Mouse (Mus musculus) hindbrain, embryonic 14.5 days (tissue): ENCODE measurements at regions not wholly inside any gene's neighbourhood (a gene's known extent, or its start where the extent isn't known, plus 50 kb on each side); places are given as distances from the start of the nearest gene placed in this dataset.
A peak's percentile ranks its signal among the peaks of the same experiment; 100 is the strongest.

Experiments
- ATAC-seq: fragments of 200-750 bp; cut with Nextera tagmentation; 2 replicates; pipeline ENCODE4 v1.8.0; 2017; ENCODE audit warnings: moderate number of reproducible peaks, mild to moderate bottlenecking, moderate TSS enrichment, moderate library complexity; ENCODE audit not compliant: low FRiP score
- DNase-seq: peaks from one replicate; pipeline ENCODE4 v3.0.0-alpha.2; 2015; ENCODE audit warnings: low spot score
- H3K27ac ChIP-seq: fragments of 300-500 bp; sonication (generic); 2 replicates; pipeline ENCODE4 v1.5.1; 2014; ENCODE audit warnings: mild to moderate bottlenecking, moderate library complexity
- H3K27me3 ChIP-seq: fragments of 300-500 bp; sonication (generic); 2 replicates; pipeline ENCODE4 v1.6.1; 2014; ENCODE audit warnings: mild to moderate bottlenecking, low read length, mixed read lengths; ENCODE audit not compliant: control insufficient read depth, insufficient read depth
- H3K36me3 ChIP-seq: fragments of 300-500 bp; sonication (generic); replicated peaks from 2 replicates; pipeline ENCODE4 v1.6.1; 2014; ENCODE audit not compliant: control insufficient read depth, insufficient read depth
- H3K4me1 ChIP-seq: fragments of 300-500 bp; sonication (generic); replicated peaks from 2 replicates; pipeline ENCODE4 v1.6.1; 2014; ENCODE audit warnings: antibody characterized with exemption, low read length, mixed read lengths; ENCODE audit not compliant: control insufficient read depth, insufficient read depth
- H3K4me2 ChIP-seq: fragments of 300-500 bp; sonication (generic); replicated peaks from 2 replicates; pipeline ENCODE4 v1.6.1; 2014; ENCODE audit warnings: mild to moderate bottlenecking, moderate library complexity
- H3K4me3 ChIP-seq: fragments of 300-500 bp; sonication (generic); replicated peaks from 2 replicates; pipeline ENCODE4 v1.5.1; 2014; ENCODE audit warnings: mild to moderate bottlenecking, low read length
- H3K9ac ChIP-seq: fragments of 300-500 bp; sonication (generic); 2 replicates; pipeline ENCODE4 v1.6.1; 2014
- H3K9me3 ChIP-seq: fragments of 300-500 bp; sonication (generic); 2 replicates; pipeline ENCODE4 v1.6.1; 2016; ENCODE audit warnings: low read length; ENCODE audit not compliant: control insufficient read depth
- WGBS: fragments of 180-500 bp; shearing (Covaris S2); extraction: QIAGEN DNeasy Blood & Tissue Kit; methylation state at CpG from one replicate; pipeline ENCODE4 v1.1.7; 2014; 5-methylcytosine and 5-hydroxymethylcytosine counted together

DNA sequence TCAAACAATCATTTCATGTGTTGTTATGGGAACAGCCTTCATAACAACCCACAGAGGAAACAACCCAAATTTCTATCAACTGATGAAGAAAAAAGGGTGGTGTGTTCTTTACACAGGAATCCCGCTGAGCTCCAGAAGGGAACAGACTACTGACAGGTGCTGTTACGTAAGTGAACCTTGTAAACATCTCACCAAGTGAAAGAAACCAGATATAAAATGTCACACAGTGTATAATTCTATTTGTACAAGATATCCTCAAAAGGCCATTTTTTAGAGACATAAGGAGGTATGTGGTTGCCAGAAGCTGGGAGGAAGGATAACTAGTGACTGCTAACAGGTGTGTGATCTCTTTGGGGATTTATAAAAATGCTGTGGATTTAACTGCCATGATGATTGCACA lies 119.9 kb downstream of the Plod2 start:
- H3K36me3 ChIP-seq = no peaks in the 10 kb centered on the region
- no peak overlapping the region for H3K27ac ChIP-seq
- no peak overlapping the region for H3K4me3 ChIP-seq
- H3K4me1 ChIP-seq = no peaks in the 10 kb centered on the region
- ATAC-seq (no peak), DNase-seq (no peak)
- H3K4me2 ChIP-seq = no peak overlapping the region
- H3K9me3 ChIP-seq = no peaks in the 10 kb centered on the region
- no peak overlapping the region for H3K9ac ChIP-seq
- 87% methylated on average over 2 of the region's 2 CpGs for WGBS
- H3K27me3 ChIP-seq = no peaks in the 10 kb centered on the region

DNA sequence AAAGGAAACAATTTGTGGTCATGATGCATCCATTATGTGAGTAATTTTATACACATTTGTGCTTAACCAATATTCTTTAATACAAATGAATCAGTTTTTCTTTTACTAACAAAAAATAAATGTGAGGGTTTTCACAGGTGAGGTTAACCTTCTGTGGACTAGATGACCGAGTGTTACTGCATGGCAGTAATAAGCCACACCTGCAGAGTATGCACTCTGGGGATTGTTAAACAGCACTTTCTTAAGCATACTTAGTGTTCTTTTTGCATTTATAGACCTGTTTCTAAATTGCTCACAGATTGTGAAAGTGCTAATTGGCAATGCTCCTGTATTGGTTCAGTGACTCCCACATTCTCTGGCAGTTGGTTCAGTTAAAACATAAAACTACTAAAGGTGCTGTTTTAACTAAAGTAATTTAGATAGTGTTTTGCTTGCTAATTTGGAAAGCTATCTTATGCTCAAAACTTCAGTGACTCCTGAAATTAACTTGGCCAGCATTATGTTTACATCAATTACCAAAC lies 125.4 kb downstream of the Plod2 start:
- 78% methylated on average over 1 of the region's 1 CpGs for WGBS
- ATAC-seq = no peak

DNA sequence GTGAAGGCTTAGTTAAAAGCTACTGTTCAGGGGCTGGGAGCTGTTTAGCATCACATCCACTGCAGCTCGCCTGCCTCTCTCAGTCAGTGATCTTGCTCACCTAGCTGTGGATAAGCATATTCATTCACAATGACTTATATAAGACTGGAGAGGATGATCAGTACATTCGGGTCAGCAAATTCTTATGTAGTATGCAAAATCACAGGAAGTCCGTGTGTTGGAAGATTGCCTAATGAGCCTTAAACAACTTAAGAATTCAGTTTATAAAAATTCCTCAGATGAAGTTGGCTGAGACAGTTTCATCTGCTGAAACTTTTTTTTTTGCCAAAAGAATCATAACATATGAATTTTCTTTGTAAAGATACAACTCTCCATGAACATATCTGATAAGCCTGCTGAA lies 129.9 kb downstream of the Plod2 start:
- Histone ChIP-seq H3K4me1 (no peaks in the 10 kb centered on the region), H3K4me2 (no peak overlapping the region), H3K27me3 (no peaks in the 10 kb centered on the region), H3K4me3 (no peak overlapping the region), H3K9me3 (0 out of 2 replicates have a peak, but pooled peaks cover 6% of the 10 kb centered on the region), H3K9ac (no peak overlapping the region), H3K36me3 (no peaks in the 10 kb centered on the region), H3K27ac (no peak overlapping the region)
- DNase-seq (no peak), ATAC-seq (no peak)
- WGBS = 76% methylated on average over 3 of the region's 3 CpGs

More for the DNA sequence above, 125.4 kb downstream of the Plod2 start:
- Histone ChIP-seq H3K9me3 (0 out of 2 replicates have a peak, but pooled peaks cover 6% of the 10 kb centered on the region), H3K36me3 (no peaks in the 10 kb centered on the region), H3K9ac (no peak overlapping the region), H3K4me2 (no peak overlapping the region), H3K27ac (no peak overlapping the region), H3K27me3 (no peaks in the 10 kb centered on the region), H3K4me3 (no peak overlapping the region), H3K4me1 (no peaks in the 10 kb centered on the region)
- DNase-seq = no peak

DNA sequence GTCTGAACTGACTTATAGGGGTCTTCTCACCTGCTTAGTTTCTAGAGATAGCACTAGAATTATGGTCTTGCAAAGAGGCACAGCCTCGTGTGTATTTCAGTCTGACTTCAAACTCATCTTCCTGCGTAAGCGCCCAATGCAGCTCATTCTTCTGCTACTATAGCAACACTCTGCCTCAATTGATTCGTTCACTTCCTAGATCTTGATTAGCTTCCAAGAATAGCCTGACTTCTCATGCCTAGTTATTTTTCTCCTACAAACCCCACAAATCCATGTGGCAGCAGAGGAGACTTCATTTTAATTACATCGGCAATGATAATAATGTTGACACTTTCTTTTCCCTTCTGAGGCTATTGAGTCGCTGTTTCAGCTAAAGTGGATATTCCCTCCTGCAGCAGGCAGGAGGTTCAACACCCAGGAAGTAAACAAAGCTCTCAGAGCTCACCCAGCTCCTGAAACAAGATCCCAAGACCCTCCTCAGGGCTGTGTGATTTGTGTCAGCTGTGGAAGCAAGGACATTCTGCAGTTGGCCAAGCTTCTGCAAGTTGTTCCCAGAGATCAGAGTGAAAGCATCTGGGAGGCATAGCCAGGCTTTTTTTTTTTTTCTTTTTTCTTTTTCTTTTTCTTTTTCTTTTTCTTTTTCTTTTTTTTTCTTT lies 152.5 kb downstream of the Plod2 start:
- WGBS = 67% methylated on average over 6 of the region's 6 CpGs
- H3K9me3 ChIP-seq = no peaks in the 10 kb centered on the region
- H3K9ac ChIP-seq = no peak overlapping the region
- H3K4me1 ChIP-seq = no peaks in the 10 kb centered on the region
- H3K36me3 ChIP-seq = no peaks in the 10 kb centered on the region
- H3K27ac ChIP-seq = no peak overlapping the region
- H3K27me3 ChIP-seq = no peaks in the 10 kb centered on the region
- H3K4me3 ChIP-seq = no peak overlapping the region
- DNase-seq (no peak), ATAC-seq (no peak)
- H3K4me2 ChIP-seq = no peak overlapping the region

DNA sequence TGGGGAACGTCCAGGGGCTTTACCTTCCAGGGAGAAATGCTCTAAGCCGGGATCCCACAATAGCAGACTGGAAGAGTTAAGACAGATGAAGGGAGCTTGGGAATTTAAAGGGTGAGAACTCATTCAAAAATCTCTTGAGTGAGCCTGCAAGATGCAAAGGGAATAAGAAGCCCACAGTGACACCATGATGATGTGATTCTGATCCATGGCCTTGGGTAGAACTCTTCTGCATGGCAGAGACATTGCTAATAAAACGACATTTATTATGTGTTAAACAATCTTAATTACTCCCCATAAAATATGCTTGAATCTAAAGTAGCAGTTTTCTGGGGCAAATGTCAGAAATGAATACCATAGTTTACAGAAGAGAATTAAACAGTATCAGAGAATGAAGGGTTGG lies 155.9 kb downstream of the Plod2 start:
- no peak overlapping the region for H3K4me2 ChIP-seq
- H3K4me1 ChIP-seq = no peaks in the 10 kb centered on the region
- H3K9ac ChIP-seq = no peak overlapping the region
- no peaks in the 10 kb centered on the region for H3K9me3 ChIP-seq
- H3K4me3 ChIP-seq = no peak overlapping the region
- H3K27me3 ChIP-seq = no peaks in the 10 kb centered on the region
- ATAC-seq = no peak
- no peak overlapping the region for H3K27ac ChIP-seq
- no peaks in the 10 kb centered on the region for H3K36me3 ChIP-seq
- WGBS = 73% methylated on average over 3 of the region's 3 CpGs
- no peak for DNase-seq

DNA sequence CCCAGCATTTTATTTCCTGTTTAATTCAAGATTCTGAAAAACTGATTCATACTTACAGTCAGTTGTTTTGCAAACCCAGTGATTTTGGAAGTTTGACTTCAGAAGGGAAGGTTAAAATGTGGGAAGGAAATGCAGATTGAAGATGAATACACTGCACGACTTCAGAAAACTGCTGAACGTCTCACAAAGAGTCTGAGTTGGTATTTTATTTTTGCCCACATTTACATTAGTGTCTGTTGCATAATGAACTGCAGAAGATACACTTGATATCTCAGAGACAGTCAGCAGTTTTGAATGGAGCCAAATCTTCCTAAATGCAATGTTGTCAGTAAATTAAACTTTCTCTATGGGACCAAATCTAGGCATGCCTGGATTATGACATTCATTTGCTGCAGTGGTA lies 162.7 kb downstream of the Plod2 start:
- no peak for DNase-seq
- H3K9ac ChIP-seq = no peak overlapping the region

DNA sequence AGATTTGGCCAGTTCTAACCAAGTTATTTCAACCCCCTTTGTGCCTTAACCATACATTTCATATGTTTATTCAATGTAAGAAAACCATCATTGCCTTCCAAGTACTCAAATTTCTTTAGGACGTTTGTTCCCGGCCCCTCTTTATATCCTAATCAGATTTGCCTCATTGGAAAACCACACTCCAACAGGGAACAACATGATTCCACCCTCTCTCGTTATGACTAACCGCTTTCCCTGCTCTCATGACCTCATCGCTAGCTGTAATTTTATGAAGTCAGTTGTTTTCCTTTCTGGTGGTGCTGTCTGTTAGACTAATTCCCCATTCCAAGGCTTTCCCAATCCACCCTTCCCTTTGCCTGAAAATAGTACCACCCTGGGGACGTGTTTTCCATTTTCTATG lies 165.0 kb downstream of the Plod2 start:
- WGBS = 77% methylated on average over 6 of the region's 6 CpGs
- Histone ChIP-seq H3K4me3 (no peak overlapping the region), H3K9ac (no peak overlapping the region), H3K27ac (no peak overlapping the region), H3K27me3 (no peaks in the 10 kb centered on the region), H3K4me1 (no peaks in the 10 kb centered on the region), H3K4me2 (no peak overlapping the region), H3K9me3 (no peaks in the 10 kb centered on the region), H3K36me3 (no peaks in the 10 kb centered on the region)
- no peak for ATAC-seq
- no peak for DNase-seq

More for the DNA sequence above, 162.7 kb downstream of the Plod2 start:
- Histone ChIP-seq H3K4me3 (no peak overlapping the region), H3K36me3 (no peaks in the 10 kb centered on the region), H3K4me2 (no peak overlapping the region), H3K4me1 (no peaks in the 10 kb centered on the region), H3K27me3 (no peaks in the 10 kb centered on the region), H3K27ac (no peak overlapping the region), H3K9me3 (no peaks in the 10 kb centered on the region)
- ATAC-seq = no peak
- WGBS = 86% methylated on average over 2 of the region's 2 CpGs

DNA sequence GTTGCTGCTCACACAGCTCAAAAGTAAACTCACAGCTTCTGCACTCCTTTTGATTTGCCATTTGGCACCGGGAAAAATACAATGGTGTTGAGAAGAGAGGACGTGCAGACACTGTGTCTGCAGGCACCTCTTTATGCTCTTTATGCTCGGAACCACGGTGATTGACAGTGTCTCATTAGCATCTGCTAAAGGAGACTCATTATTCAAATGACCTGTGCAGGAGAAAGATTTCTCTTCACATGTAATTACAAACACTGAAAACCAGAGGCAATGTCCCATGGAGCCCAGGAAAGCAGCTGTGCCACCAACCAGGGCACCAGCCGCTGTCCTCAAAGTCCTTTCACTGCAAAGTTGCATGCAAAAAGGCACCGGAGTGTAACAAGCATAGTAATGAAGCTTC lies 175.2 kb downstream of the Plod2 start:
- H3K36me3 ChIP-seq = no peaks in the 10 kb centered on the region
- no peak overlapping the region for H3K4me2 ChIP-seq
- H3K9me3 ChIP-seq = no peaks in the 10 kb centered on the region
- no peaks in the 10 kb centered on the region for H3K27me3 ChIP-seq
- H3K4me3 ChIP-seq = no peak overlapping the region
- 0 out of 2 replicates have a peak, but pooled peaks cover 8% of the 10 kb centered on the region for H3K4me1 ChIP-seq
- H3K9ac ChIP-seq = no peak overlapping the region
- 7% methylated on average over 6 of the region's 6 CpGs for WGBS
- ATAC-seq (peak; percentile 71; the same call in 1 of the 2 replicates), DNase-seq (no peak)
- no peak overlapping the region for H3K27ac ChIP-seq

DNA sequence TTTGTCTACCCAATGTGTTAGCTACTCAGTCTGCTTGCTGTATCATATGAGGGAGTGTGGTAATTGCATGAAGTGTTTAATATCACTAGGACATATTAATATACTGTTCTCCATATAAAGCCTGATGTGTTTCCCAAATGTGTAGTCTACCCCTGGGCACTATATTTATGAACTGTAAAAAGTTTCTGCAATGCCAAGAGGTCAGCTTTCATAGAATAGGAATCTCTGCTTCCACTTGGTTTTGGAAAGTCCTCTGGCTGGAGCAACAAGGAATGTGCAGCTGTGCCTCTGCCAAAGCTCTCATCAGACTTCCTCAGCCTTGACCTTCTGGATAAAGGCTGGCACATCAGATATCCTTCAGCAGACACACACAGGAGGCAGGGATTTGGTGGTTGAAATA lies 176.3 kb downstream of the Plod2 start:
- Histone ChIP-seq H3K9ac (no peak overlapping the region), H3K27ac (no peak overlapping the region), H3K27me3 (no peaks in the 10 kb centered on the region), H3K4me1 (0 out of 2 replicates have a peak, but pooled peaks cover 8% of the 10 kb centered on the region), H3K4me2 (no peak overlapping the region), H3K4me3 (no peak overlapping the region), H3K36me3 (no peaks in the 10 kb centered on the region), H3K9me3 (no peaks in the 10 kb centered on the region)
- no peak for ATAC-seq
- DNase-seq = no peak
